Mouse (Mus musculus): ENCODE data around the gene Top3a.

Top3a gene

GRCm38 (mm10) chr11:60712639-60713255 lies 64.4 kb downstream of the Top3a start:
- DNase-seq (ENCODE audit: extremely low read depth, low read depth, low spot score) = no peak

DNA sequence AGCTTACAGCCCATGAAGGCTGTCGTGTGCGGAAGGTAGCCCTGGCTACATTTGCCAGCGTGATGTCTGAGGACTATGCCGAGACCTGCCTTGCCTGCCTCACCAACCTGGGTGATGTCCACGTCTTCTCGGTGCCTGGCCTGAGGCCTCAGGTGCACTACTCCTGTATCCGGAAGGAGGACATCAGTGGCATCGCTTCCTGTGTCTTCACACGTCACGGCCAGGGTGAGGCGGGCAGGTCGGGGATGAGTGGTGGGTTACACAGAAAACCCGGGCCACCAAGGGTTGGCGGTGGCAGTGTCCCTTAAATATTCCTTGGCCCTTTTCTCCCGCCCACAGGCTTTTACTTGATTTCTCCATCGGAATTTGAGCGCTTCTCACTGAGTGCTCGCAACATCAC lies 65.1 kb downstream of the Top3a start:
- DNase-seq (ENCODE audit: extremely low read depth, low read depth, low spot score) = no peak

DNA sequence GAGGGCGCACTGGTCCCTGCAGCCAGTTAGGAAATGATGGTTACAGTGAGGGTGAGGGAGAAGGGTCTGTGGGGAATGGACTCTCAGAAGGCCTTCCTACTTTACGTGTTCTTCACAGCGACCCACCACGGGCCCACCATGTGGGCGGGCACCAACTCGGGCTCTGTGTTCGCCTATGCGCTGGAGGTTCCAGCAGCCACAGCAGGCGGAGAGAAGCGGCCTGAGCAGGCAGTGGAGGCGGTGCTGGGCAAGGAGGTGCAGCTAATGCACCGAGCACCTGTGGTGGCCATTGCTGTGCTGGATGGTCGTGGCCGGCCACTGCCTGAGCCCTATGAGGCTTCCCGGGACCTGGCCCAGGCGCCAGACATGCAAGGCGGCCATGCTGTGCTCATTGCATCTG lies 65.9 kb downstream of the Top3a start:
- no peak for DNase-seq (ENCODE audit: extremely low read depth, low read depth, low spot score)

DNA sequence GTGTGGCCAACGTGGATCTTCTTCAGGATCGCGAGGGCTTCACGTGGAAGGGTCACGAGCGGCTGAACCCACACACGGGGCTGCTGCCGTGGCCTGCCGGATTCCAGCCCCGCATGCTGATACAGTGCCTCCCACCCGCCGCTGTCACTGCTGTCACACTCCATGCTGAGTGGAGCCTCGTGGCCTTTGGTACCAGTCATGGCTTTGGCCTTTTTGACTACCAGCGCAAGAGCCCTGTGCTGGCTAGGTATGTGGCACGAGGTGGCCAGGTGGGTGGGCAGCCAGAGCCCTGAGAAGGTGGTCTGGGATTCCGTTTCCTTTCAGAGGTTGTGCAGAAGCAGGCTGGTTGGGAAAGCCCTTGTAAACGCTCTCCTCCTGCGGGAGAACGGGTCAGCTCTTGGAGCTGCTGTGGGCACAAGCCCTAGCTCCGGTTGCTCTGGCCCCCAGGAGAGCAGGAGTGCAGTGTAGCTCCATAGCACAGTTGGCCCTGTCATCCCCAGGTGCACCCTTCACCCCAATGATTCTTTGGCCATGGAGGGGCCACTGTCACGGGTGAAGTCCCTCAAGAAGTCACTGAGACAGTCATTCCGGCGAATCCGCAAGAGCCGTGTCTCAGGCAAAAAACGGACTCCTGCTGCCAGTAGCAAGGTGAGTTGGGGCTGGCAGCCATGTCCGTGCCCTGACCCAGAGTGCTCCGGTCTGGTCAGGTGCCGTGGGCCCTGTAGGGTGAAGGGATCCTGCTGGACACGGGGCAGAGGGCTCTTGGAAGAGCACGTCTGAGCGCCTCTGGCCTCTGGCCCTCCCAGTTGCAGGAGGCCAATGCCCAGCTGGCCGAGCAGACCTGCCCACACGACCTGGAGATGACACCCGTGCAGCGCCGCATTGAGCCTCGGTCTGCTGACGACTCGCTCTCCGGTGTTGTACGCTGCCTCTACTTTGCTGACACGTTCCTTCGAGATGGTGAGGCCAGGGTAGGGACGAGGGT lies 67.4 kb downstream of the Top3a start:
- DNase-seq (ENCODE audit: extremely low read depth, low read depth, low spot score) = no peak

- no peak for DNase-seq (ENCODE audit: extremely low read depth, low read depth, low spot score)
These were observed 68.5 kb downstream of the Top3a start for GRCm38 (mm10) chr11:60708631-60709030.

DNA sequence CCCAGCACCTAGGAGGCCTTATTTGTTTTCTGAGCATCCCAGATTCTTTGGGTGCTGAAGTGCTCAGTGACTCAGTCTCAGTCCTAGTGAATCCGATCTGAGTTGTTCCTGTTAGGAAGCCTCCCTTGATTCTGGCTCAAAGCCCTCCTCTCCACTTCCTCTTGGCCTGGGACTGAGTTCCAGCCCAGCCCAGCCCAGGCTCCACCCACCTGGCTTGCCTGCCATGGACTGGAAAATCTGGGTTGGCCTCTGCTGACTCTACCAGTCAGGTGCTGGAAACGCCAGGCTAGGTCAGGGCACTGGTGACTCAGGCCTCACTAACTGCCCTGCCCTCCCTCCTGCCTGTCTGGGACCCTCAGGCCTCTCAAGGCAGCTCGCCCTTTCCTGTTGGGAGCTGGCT lies 69.5 kb downstream of the Top3a start:
- DNase-seq (ENCODE audit: extremely low read depth, low read depth, low spot score) = peak; percentile 62

DNA sequence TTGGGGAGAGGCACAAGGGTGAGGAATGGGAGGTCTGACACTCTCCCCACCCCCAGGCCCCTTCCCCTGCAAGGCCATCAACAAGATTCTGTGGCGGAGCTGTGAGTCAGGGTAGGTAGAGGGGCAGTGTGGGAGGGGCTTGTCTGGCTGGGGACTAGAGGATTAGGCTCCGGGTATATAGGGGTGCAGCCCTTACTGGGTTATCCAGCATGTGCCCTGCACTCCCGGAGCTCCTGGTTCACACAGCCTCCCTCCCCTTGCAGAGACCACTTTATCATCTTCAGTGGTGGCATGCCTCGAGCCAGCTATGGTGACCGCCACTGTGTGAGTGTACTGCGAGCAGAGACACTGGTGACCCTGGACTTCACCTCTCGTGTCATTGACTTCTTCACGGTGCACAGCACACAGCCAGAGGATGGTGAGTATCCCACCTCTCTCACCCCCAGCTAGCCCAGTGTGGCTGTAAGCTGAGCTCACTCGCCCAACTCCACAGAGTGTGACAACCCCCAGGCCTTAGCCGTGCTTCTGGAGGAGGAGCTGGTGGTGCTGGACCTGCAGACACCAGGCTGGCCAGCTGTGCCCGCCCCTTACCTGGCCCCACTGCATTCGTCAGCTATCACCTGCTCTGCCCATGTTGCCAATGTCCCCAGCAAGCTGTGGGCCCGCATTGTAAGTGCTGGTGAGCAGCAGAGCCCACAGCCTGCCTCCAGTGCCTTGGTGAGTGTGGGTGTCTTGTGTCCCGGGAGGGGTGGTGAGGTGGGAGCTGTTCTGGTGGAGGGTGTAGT lies 70.3 kb downstream of the Top3a start:
- no peak for DNase-seq (ENCODE audit: extremely low read depth, low read depth, low spot score)

DNA sequence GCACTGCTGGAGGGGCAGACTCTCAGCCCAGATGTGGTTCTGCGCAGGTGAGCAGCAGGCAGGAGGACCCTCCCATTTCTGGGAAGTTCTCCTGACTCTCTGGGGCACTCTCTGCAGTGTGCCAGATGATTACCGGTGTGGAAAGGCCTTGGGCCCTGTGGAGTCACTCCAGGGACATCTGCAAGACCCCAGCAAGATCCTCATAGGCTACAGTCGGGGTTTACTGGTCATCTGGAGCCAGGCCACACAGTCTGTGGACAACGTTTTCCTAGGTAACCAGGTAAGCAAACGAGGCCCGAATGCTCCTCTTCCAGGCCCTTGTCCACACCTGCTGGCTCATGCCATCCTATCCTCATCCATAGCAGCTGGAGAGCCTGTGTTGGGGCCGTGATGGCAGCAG lies 71.1 kb downstream of the Top3a start:
- DNase-seq (ENCODE audit: extremely low read depth, low read depth, low spot score) = no peak

- no peak for DNase-seq (ENCODE audit: extremely low read depth, low read depth, low spot score)
These were observed 71.9 kb downstream of the Top3a start for GRCm38 (mm10) chr11:60705255-60705654.

- no peak for DNase-seq (ENCODE audit: extremely low read depth, low read depth, low spot score)
These were observed 72.9 kb downstream of the Top3a start for GRCm38 (mm10) chr11:60704023-60704880.

GRCm38 (mm10) chr11:60703131-60703530 lies 74.0 kb downstream of the Top3a start:
- no peak for DNase-seq (ENCODE audit: extremely low read depth, low read depth, low spot score)

GRCm38 (mm10) chr11:60701611-60702010 lies 75.6 kb downstream of the Top3a start:
- no peak for DNase-seq (ENCODE audit: extremely low read depth, low read depth, low spot score)

DNA sequence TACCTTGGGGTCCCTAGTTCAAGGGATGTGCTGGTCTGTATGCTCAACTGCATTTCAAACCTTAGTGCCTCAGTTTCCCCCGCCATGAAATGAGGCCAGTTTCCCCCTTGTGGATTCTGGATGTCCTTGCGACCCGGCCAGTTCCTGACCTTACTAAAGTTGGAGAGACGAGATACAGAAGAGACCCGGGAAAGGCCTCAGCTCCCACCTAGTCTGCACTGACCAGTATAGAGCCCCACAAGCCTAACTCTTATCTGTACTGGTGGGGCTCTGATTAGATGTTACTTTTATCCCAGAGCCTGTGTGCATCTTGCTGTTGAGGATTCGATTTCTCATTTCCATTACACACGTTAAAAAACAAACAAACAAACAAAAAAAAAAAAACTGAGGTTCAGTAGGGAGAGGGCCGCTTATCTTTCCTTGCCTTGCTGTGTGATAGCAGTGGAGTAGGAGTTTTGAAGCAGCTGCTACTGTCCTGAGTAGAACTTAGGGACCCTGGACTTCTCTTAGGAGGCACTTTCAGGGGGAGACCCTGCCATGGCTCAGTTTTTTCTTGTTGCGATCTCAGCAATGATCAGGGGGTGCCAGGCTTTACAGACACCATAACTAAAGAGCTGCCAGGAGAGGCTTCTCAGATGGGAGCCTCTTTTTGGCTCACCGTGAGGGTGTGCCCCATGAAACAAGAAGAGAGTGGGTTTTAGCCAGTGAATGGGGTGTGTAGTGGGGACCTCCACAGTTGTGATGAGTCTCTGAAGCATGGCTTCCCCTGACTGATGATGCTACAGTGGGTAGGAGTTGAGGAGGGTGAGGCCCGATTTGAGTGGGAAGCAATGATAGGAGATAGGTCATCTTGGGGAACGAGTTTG lies 76.6 kb downstream of the Top3a start:
- DNase-seq (ENCODE audit: extremely low read depth, low read depth, low spot score) = no peak

DNA sequence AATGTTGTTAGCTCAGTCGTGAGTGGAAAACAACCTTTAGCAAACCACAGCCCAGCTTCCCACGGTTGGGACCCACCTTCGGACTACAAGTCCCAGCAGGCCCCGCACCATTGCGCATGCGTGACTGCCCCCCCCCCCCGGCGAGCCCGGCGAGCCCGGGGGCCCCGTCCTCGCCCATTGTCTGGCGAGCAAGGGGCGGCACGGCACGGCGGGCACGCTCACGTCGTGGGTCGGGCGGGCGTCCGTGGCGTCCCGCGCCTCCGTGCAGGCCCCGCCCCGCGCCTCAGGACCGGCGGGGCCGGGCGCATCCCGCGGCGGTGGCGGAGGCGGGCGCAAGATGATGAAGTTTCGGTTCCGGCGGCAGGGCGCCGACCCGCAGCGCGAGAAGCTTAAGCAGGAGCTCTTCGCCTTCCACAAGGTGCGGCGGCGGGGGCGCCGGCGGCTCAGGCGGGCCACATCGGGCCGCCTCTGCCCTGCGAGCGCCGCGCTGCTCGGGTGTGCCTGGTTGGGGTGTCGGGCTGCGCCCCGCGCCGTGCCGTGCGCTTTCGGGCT lies 77.6 kb downstream of the Top3a start, which contains the start of gene Llgl1:
Gene Llgl1 (plus strand): TSS at position 200 of the 552 bp plus-strand sequence.
- DNase-seq (ENCODE audit: extremely low read depth, low read depth, low spot score) = no peak

- no peak for DNase-seq (ENCODE audit: extremely low read depth, low read depth, low spot score)
These were observed 78.2 kb downstream of the Top3a start for GRCm38 (mm10) chr11:60698806-60699523.

DNA sequence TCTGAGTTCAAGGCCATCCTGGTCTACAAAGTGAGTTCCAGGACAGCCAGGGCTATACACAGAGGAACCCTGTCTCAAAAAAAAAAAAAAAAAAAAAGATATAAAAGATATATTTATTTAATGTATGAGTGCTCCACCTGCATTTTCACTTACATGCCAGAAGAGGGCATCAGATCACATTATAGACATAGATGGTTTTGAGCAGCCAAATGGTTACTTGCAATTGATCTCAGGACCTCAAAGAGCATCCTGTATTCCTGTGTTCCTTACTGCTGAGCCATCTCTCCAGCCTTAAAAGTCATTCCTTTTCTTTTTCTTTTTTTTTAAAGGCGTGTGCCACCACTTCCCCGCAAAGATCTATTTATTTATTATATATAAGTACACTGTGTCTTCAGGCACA lies 79.6 kb downstream of the Top3a start:
- DNase-seq (ENCODE audit: extremely low read depth, low read depth, low spot score) = no peak

DNA sequence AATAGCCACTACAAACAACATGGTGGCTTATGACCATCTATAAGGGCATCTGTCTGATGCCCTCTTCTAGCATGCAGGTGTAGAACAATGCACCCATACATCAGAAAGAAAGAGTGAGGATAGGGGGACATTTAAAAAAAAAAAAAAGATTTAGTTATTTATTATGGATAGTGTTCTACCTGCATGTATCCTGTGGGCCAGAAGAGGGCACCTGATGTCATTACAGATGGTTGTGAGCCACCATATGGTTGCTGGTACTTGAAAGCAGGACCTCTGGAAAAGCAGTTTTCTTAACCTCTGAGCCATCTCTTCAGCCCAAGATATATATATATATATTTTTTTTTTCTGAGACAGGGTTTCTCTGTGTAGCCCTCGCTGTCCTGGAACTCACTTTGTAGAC lies 81.0 kb downstream of the Top3a start:
- DNase-seq (ENCODE audit: extremely low read depth, low read depth, low spot score) = no peak
